Mouse (Mus musculus): Measurements from ENCODE around the gene Pygm. TPM values are rescaled to one million over a fixed set of nuclear protein-coding genes. Genes with fewer than 3 reads are reported as not detected.

Pygm gene
- polyA plus RNA-seq, 2 experiments from 2014 or later = 2.0 to 14.2 TPM

GRCm38 (mm10) chr19:6386234-6386633 lies 2.0 kb downstream of the Pygm start:
- ATAC-seq = no peak

GRCm38 (mm10) chr19:6388006-6388405 lies 3.8 kb downstream of the Pygm start:
- no peak for ATAC-seq

GRCm38 (mm10) chr19:6389803-6390202 lies 5.6 kb downstream of the Pygm start:
- ATAC-seq = peak; percentile 82

GRCm38 (mm10) chr19:6390251-6390650 lies 6.1 kb downstream of the Pygm start:
- ATAC-seq = no peak

GRCm38 (mm10) chr19:6392743-6393393 lies 8.7 kb downstream of the Pygm start:
- ATAC-seq = no peak

GRCm38 (mm10) chr19:6393637-6394036 lies 9.4 kb downstream of the Pygm start:
- no peak for ATAC-seq

GRCm38 (mm10) chr19:6396237-6396636 lies 12.0 kb downstream of the Pygm start:
- no peak for ATAC-seq

GRCm38 (mm10) chr19:6397582-6398249 lies 13.5 kb downstream of the Pygm start:
- no peak for ATAC-seq

- ATAC-seq = peak; percentile 42
Measured at GRCm38 (mm10) chr19:6398447-6399284, 14.5 kb downstream of the Pygm start.

- ATAC-seq = peak; percentile 78
Measured at GRCm38 (mm10) chr19:6399285-6400095, 15.3 kb downstream of the Pygm start, which contains the start of gene Rasgrp2. Gene Rasgrp2 (plus strand): TSS chr19:6399340.

- ATAC-seq = peak; percentile 27
Measured at GRCm38 (mm10) chr19:6400096-6401086, 16.2 kb downstream of the Pygm start.

- ATAC-seq = peak; percentile 28
Measured at GRCm38 (mm10) chr19:6401131-6401815, 17.1 kb downstream of the Pygm start.

GRCm38 (mm10) chr19:6401951-6402350 lies 17.8 kb downstream of the Pygm start:
- ATAC-seq = no peak

GRCm38 (mm10) chr19:6403869-6404268 lies 19.7 kb downstream of the Pygm start:
- no peak for ATAC-seq

GRCm38 (mm10) chr19:6405433-6405832 lies 21.2 kb downstream of the Pygm start:
- no peak for ATAC-seq

- no peak for ATAC-seq
Measured at GRCm38 (mm10) chr19:6407109-6407508, 22.9 kb downstream of the Pygm start.

- no peak for ATAC-seq
Measured at GRCm38 (mm10) chr19:6407816-6408510, 23.8 kb downstream of the Pygm start.

- no peak for ATAC-seq
Measured at GRCm38 (mm10) chr19:6408749-6409148, 24.6 kb downstream of the Pygm start.

- no peak for ATAC-seq
Measured at GRCm38 (mm10) chr19:6409176-6409575, 25.0 kb downstream of the Pygm start.

GRCm38 (mm10) chr19:6409936-6410335 lies 25.7 kb downstream of the Pygm start:
- no peak for ATAC-seq
